Mouse (Mus musculus) lung, adult 2 months (tissue): Measurements from ENCODE around the gene Wdr26.

Experiments
- CTCF ChIP-seq: fragments of 200-500 bp; IDR thresholded peaks from 2 replicates; pipeline ENCODE4 v1.5.1; 2011; ENCODE audit warnings: mild to moderate bottlenecking, low read length, control low read depth; ENCODE audit not compliant: insufficient read depth
- POLR2A ChIP-seq: fragments of 200-500 bp; IDR thresholded peaks from 2 replicates; pipeline ENCODE4 v1.6.1; 2011; ENCODE audit warnings: low read depth, mild to moderate bottlenecking, control low read depth, low read length, borderline replicate concordance; ENCODE audit errors: extremely low read depth

DNA sequence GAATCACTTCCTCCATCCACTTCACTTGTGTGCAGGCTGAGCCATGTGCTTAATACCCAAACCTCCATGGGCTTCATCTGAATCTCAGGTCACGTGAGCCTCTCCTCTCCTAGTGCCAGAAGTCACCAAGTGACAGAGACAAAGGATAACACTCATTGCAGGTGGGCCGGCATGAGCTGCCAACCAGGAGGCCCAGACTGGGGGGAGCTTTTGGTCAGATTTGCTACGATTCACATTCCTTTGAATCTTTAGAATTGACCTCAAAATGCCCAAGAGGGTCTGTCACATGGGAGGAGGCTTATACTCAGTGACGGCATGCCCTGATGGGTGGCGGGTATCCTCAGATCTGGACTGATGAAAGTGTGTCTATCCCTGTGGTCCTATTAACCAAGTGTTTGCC, 16.8 kb upstream of the Wdr26 start:
- no peak for TF ChIP-seq CTCF
- no peak for TF ChIP-seq POLR2A
